7 mouse cellular contexts compared by ENCODE assay signal in the genomic region with DNA sequence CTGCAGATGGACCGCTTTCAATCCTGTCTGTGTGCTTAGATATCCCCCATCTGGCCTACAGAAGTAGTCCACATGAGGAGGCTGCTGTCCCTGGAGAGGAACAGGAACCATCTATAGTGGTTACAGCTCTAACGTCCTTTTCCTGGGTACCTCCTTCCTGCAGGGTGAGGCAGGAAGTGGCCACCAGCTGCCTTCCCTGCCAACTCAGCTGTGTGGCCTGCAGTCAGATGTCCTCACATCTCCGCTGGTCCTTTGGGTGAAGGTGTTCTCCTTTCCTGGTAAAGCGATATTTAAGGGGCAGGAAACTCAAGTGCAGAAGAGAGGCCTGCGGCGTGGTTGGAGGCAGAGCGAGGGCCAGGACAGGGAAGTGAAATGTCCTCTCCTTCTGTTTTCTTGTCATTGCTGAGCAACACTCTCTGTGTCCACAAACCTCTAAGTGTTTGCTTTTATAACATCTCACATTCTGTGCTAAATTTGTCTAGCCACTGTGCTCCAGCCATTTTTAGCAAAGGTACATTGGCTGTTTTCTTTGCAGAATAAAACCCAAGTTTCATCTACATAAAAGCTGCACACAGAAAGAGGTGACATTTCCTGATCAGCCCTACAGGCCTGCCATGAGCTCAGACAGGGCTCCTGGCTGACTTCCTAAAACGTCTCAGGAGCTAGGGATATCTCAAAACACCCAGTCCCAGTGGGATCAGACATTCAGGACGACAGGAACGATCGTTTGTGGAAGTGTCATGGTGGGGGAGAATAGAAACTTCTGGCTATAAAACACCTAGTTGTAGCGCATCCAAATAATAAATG.
DNase-seq lines count a peak whose midpoint lies in the region; ATAC-seq and TF ChIP-seq lines count a peak whose summit lies in the region.

No protein-coding gene starts in this region.

- H3K27ac ChIP-seq in heart, embryonic 14.5 days (replicated peaks in 1 of 2; ENCODE audit: control insufficient read depth in 1 of 2, insufficient read depth in 1 of 2, low read depth in 2 of 2, low read length in 2 of 2): peak overlapping the region; percentile 13 to 67

- H3K36me3 ChIP-seq in G1E (replicated peaks): no peaks in the 10 kb centered on the region
- no peaks in the 10 kb centered on the region for H3K36me3 ChIP-seq in heart, embryonic 14.5 days (ENCODE audit: control insufficient read depth, insufficient read depth, low read length)

- ATAC-seq in G1E (ENCODE audit: extremely low read depth, insufficient number of reproducible peaks, low FRiP score, poor library complexity, severe bottlenecking): peak; percentile 86
- ATAC-seq in heart, embryonic 14.5 days (ENCODE audit: insufficient number of reproducible peaks, insufficient read depth, low FRiP score, low read depth): no peak
- ATAC-seq in megakaryocyte progenitor cell, adult 5-6 weeks (replicated peaks; ENCODE audit: poor library complexity): peak; percentile 87
- no peak for ATAC-seq in cerebellum, adult (ENCODE audit: insufficient number of reproducible peaks, low FRiP score, low TSS enrichment)

- peak overlapping the region; percentile 52; the same call in 1 of the 2 replicates for H3K4me3 ChIP-seq in G1E (ENCODE audit: low read depth, low read length)
- no peak overlapping the region for H3K4me3 ChIP-seq in heart, embryonic 14.5 days (ENCODE audit: control insufficient read depth in 1 of 2, insufficient read depth in 1 of 2, low read depth in 1 of 2, low read length in 2 of 2)

- 0 out of 2 replicates have a peak, but pooled peaks cover 4% of the 10 kb centered on the region for H3K27me3 ChIP-seq in G1E (ENCODE audit: insufficient read depth, low read length)
- H3K27me3 ChIP-seq in heart, embryonic 14.5 days (ENCODE audit: control insufficient read depth, insufficient read depth, low read length): no peaks in the 10 kb centered on the region

- intact Hi-C loops in left cerebral cortex, postnatal 36 days (cut with DNase I): loop anchor here (5.0 kb wide), 3 partner anchors 44 to 166 kb away; a partner anchor contains a TSS

- peak; percentile 66 to 69 for DNase-seq in B cell, adult 2 months
- peak; percentile 61 for DNase-seq in G1E (ENCODE audit: low spot score)
- peak; percentile 39 to 42 for DNase-seq in left cerebral cortex, postnatal 36 days (ENCODE audit: low spot score in 2 of 2)
- peak; percentile 77 for DNase-seq in thymus, postnatal 0 days (ENCODE audit: low spot score)

- no peaks in the 10 kb centered on the region for H3K9me3 ChIP-seq in G1E (replicated peaks)
- no peaks in the 10 kb centered on the region for H3K9me3 ChIP-seq in heart, embryonic 14.5 days (ENCODE audit: control insufficient read depth, low read length)

- TF ChIP-seq CTCF in G1E (IDR thresholded peaks at IDR 0.05; ENCODE audit: low read depth, low read length): no peak

- WGBS in heart, embryonic 14.5 days: 57% methylated on average over 12 of the region's 12 CpGs

- peaks cover 57% of the 10 kb centered on the region for H3K4me1 ChIP-seq in G1E (ENCODE audit: insufficient read depth, low read depth, low read length)
- H3K4me1 ChIP-seq in heart, embryonic 14.5 days (ENCODE audit: control insufficient read depth in 2 of 2, insufficient read depth in 2 of 2, low read length in 2 of 2): peaks cover 7 to 12% of the 10 kb centered on the region in 2 experiments; a peak in 3 of 4 replicates

- H3K9ac ChIP-seq in heart, embryonic 14.5 days (ENCODE audit: low read length): peak overlapping the region; percentile 19; the same call in 1 of the 2 replicates

- no peak overlapping the region for H3K4me2 ChIP-seq in heart, embryonic 14.5 days (ENCODE audit: low read length)

Comparison
In these comparisons a context has a peak if more than half of its experiments do, and no peak if none do; other contexts are left out.
1. ATAC-seq: peak in G1E (single experiment) and megakaryocyte progenitor cell, adult 5-6 weeks (single experiment); none in heart, embryonic 14.5 days (single experiment) and cerebellum, adult (single experiment).
2. Peak in every context shown above with its lines, with median percentiles within 50 percentile points of each other: DNase-seq.